11 mouse cellular contexts compared by ENCODE assay signal in the genomic region with DNA sequence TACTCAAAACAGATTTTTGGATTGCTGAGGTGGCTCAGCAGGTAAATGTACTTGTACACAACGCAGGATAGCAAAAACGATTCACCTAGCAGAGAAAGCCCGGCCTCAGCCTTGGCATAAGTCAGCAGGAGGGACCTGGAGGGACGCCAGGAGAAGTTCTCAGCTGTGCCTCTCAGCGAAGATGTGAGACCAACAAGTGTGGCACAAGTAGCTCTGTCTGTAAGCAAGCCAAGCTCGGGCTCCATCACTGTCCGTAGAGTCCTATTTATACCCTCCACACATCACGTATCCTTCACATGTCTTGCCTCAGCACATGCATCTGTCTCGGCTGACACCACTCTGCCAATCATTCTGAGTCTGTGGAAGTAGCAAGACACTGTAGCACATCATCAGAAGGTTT. TPM values are rescaled to one million over a fixed set of nuclear protein-coding genes. Genes with fewer than 3 reads are reported as not detected.
DNase-seq lines count a peak whose midpoint lies in the region; ATAC-seq and TF ChIP-seq lines count a peak whose summit lies in the region.
"Had no signal": no experiment of that assay in that cellular context is flagged by ENCODE, and none has a peak within 500 bp of the region (broad histone marks: within the 10 kb centered on the region; RNA-seq: fewer than 3 reads in every experiment).

No protein-coding gene starts in this region.

- no peak overlapping the region for H3K9ac ChIP-seq in intestine, postnatal 0 days (ENCODE audit: low read depth, low read length)
- H3K9ac ChIP-seq: liver, postnatal 0 days had no signal

- TF ChIP-seq POLR2A in cerebellum, adult 2 months (IDR thresholded peaks at IDR 0.05; ENCODE audit: borderline replicate concordance, insufficient read depth, low read length) = no peak
- TF ChIP-seq POLR2A in myocyte (IDR thresholded peaks at IDR 0.05; ENCODE audit: insufficient read length, low read depth) = no peak

- H3K27ac ChIP-seq in cerebellum, adult 2 months (ENCODE audit: insufficient read depth, low read length) = no peak overlapping the region
- H3K27ac ChIP-seq in intestine, postnatal 0 days (ENCODE audit: low read depth, low read length) = no peak overlapping the region

- no peak overlapping the region for H3ac ChIP-seq in myocyte (ENCODE audit: control insufficient read depth, insufficient read length)

- DNase-seq in lung, postnatal 10 days = peak; percentile 1
- no peak for DNase-seq in lung, postnatal 36 days
- DNase-seq in cerebellum, adult 2 months = peak; percentile 57
- DNase-seq in gastrocnemius, adult 8-10 months (ENCODE audit: low spot score in 2 of 2) = peak; percentile 59 to 78
- DNase-seq: liver, postnatal 0 days had no signal

- H3K4me3 ChIP-seq in cerebellum, adult 2 months (replicated peaks; ENCODE audit: insufficient read depth, low read depth, low read length) = no peak overlapping the region
- no peak overlapping the region for H3K4me3 ChIP-seq in myocyte
- no peak overlapping the region for H3K4me3 ChIP-seq in intestine, postnatal 0 days (ENCODE audit: low read depth, low read length)

- no peak for TF ChIP-seq CTCF in cerebellum, adult 2 months (IDR thresholded peaks at IDR 0.05; ENCODE audit: borderline replicate concordance, insufficient read depth, low read depth, low read length)
- no peak for TF ChIP-seq CTCF in intestine, postnatal 0 days (IDR thresholded peaks at IDR 0.05; ENCODE audit: low read depth)

- no peaks in the 10 kb centered on the region for H3K27me3 ChIP-seq in cerebellum, adult 2 months (ENCODE audit: control insufficient read depth, insufficient read depth, low read length)
- no peaks in the 10 kb centered on the region for H3K27me3 ChIP-seq in myocyte (ENCODE audit: control insufficient read depth, insufficient read depth, insufficient read length)
- no peaks in the 10 kb centered on the region for H3K27me3 ChIP-seq in intestine, postnatal 0 days (replicated peaks; ENCODE audit: control insufficient read depth, insufficient read depth, low read length)

- H3K4me1 ChIP-seq in cerebellum, adult 2 months (ENCODE audit: control insufficient read depth, insufficient read depth, low read length) = peaks cover 3% of the 10 kb centered on the region; the same call in 1 of the 2 replicates
- no peaks in the 10 kb centered on the region for H3K4me1 ChIP-seq in intestine, postnatal 0 days (replicated peaks; ENCODE audit: control insufficient read depth, insufficient read depth, low read length)

- peaks cover 3% of the 10 kb centered on the region for H3K36me3 ChIP-seq in myocyte (ENCODE audit: control insufficient read depth, insufficient read depth)
- H3K36me3 ChIP-seq in intestine, postnatal 0 days (ENCODE audit: control insufficient read depth, insufficient read depth) = no peaks in the 10 kb centered on the region

- no peak for ATAC-seq in granulocyte monocyte progenitor cell, adult 5-6 weeks (replicated peaks; ENCODE audit: poor library complexity, severe bottlenecking)
- no peak for ATAC-seq in intestine, postnatal 0 days
- ATAC-seq: liver, postnatal 0 days had no signal

- peaks cover 53% of the 10 kb centered on the region for H3K79me2 ChIP-seq in myocyte (ENCODE audit: control insufficient read depth, insufficient read depth)

- H3K4me2 ChIP-seq in myocyte (ENCODE audit: low read depth) = no peak overlapping the region
- no peak overlapping the region for H3K4me2 ChIP-seq in intestine, postnatal 0 days (replicated peaks; ENCODE audit: low read depth)

- no peaks in the 10 kb centered on the region for H3K9me3 ChIP-seq in intestine, postnatal 0 days (ENCODE audit: control insufficient read depth)

- 11% methylated on average over 9 of the region's 9 CpGs for WGBS in cerebellum, adult 2 months
- WGBS in intestine, postnatal 0 days = 88% methylated on average over 9 of the region's 9 CpGs

TF ChIP-seq in myocyte, 11 proteins besides CTCF, POLR2A, EP300 and RAD21:
- TF ChIP-seq MYOG (IDR thresholded peaks at IDR 0.05; ENCODE audit: control insufficient read depth in 1 of 3, insufficient read depth in 1 of 3, insufficient read length in 2 of 3, low read depth in 2 of 3) (peak in 2 of 3 experiments; percentile 28 to 61), POLR2AphosphoS2 (IDR thresholded peaks at IDR 0.05; ENCODE audit: insufficient read length, low read depth) (no peak), MAX (IDR thresholded peaks at IDR 0.05; ENCODE audit: low read depth) (no peak), MYOD1 (IDR thresholded peaks at IDR 0.05; ENCODE audit: control insufficient read depth in 1 of 3, insufficient read length in 2 of 3, low read depth in 2 of 3) (peak in 2 of 3 experiments; percentile 42 to 60), TCF12 (IDR thresholded peaks at IDR 0.05; ENCODE audit: insufficient read depth, poor library complexity, severe bottlenecking) (no peak), SRF (IDR thresholded peaks at IDR 0.05; ENCODE audit: control insufficient read depth, insufficient read length, low read depth) (no peak)
TF ChIP-seq in myocyte: peak in this region for 2.

RNA-seq across cellular contexts. Expression of gene Irak1, which starts 44.2 kb away (rescaled TPM):
- polyA plus RNA-seq in cerebellum, adult 2 months (2012; rRNA removed) = 100 and 109 TPM in 2 replicates
- total RNA-seq in gastrocnemius, adult 8-10 months (2022) = 10 to 100 TPM; 34.9 to 39.0 (median 37.5) TPM
- polyA plus RNA-seq in myocyte (2012; fragmentation: generic; extraction: Trizol) = 28.6 TPM
- 101 and 122 TPM in 2 replicates for total RNA-seq in granulocyte monocyte progenitor cell, adult 5-6 weeks (2014; fragmentation: Nextera tagmentation)
- 54.8 and 60.7 TPM in 2 replicates for total RNA-seq in granulocyte monocyte progenitor cell, adult 5-6 weeks (2017)
- 21.6 and 22.7 TPM in 2 replicates for polyA plus RNA-seq in intestine, postnatal 0 days (2015; fragmentation: Nextera tagmentation; extraction: Ambion mirVana)

RNA-seq across cellular contexts. Expression of gene Opn1mw, which starts 59.4 kb away (rescaled TPM):
- 0.57 TPM in 1 of 2 replicates, not detected in the other for polyA plus RNA-seq in cerebellum, adult 2 months (2012; rRNA removed)
- total RNA-seq in gastrocnemius, adult 8-10 months (2022) = 1 to 10 TPM in 1 of 4 experiments, under 1 TPM in 1, not detected in 2; 0.46 to 1.5 TPM
- not detected for polyA plus RNA-seq in myocyte (2012; fragmentation: generic; extraction: Trizol)
- total RNA-seq in granulocyte monocyte progenitor cell, adult 5-6 weeks (2014; fragmentation: Nextera tagmentation) = not detected in 2 replicates
- total RNA-seq in granulocyte monocyte progenitor cell, adult 5-6 weeks (2017) = not detected in 2 replicates
- not detected in 2 replicates for polyA plus RNA-seq in intestine, postnatal 0 days (2015; fragmentation: Nextera tagmentation; extraction: Ambion mirVana)
- total RNA-seq: common myeloid progenitor, adult 5-6 weeks had no signal
- polyA plus RNA-seq: liver, postnatal 0 days; neural tube, embryonic 11.5 days; testis, adult 2 months had no signal
